Mouse (Mus musculus): ENCODE measurements at regions not wholly inside any gene's neighbourhood (a gene's known extent, or its start where the extent isn't known, plus 50 kb on each side); places are given as distances from the start of the nearest gene placed in this dataset.
A peak's percentile ranks its signal among the peaks of the same experiment; 100 is the strongest.

GRCm38 (mm10) chr6:51097488-51097887 is 335.0 kb upstream of the Nfe2l3 start:
- no peak for DNase-seq (ENCODE audit: low spot score in 2 of 2)

GRCm38 (mm10) chr6:51100341-51100740 is 332.1 kb upstream of the Nfe2l3 start:
- peak in 1 of 2 experiments; percentile 29 for DNase-seq (ENCODE audit: low spot score in 2 of 2)

- DNase-seq (ENCODE audit: low spot score in 2 of 2) = no peak
These were observed 329.2 kb upstream of the Nfe2l3 start for GRCm38 (mm10) chr6:51103236-51103635.

GRCm38 (mm10) chr6:51104336-51104735 is 328.1 kb upstream of the Nfe2l3 start:
- DNase-seq (ENCODE audit: low spot score in 2 of 2) = no peak

GRCm38 (mm10) chr6:51108336-51108956 is 324.0 kb upstream of the Nfe2l3 start:
- DNase-seq (ENCODE audit: low spot score in 2 of 2) = no peak

- no peak for DNase-seq (ENCODE audit: low spot score in 2 of 2)
These were observed 321.9 kb upstream of the Nfe2l3 start for GRCm38 (mm10) chr6:51110596-51110995.

GRCm38 (mm10) chr6:51114604-51115333 is 317.7 kb upstream of the Nfe2l3 start:
- no peak for DNase-seq (ENCODE audit: low spot score in 2 of 2)

GRCm38 (mm10) chr6:51118833-51119535 is 313.5 kb upstream of the Nfe2l3 start:
- no peak for DNase-seq (ENCODE audit: low spot score in 2 of 2)

GRCm38 (mm10) chr6:51119691-51120302 is 312.7 kb upstream of the Nfe2l3 start:
- no peak for DNase-seq (ENCODE audit: low spot score in 2 of 2)

- DNase-seq (ENCODE audit: low spot score in 2 of 2) = no peak
These were observed 309.5 kb upstream of the Nfe2l3 start for GRCm38 (mm10) chr6:51122941-51123340.

- DNase-seq (ENCODE audit: low spot score in 2 of 2) = no peak
These were observed 304.6 kb upstream of the Nfe2l3 start for GRCm38 (mm10) chr6:51127851-51128250.

- no peak for DNase-seq (ENCODE audit: low spot score in 2 of 2)
These were observed 303.4 kb upstream of the Nfe2l3 start for GRCm38 (mm10) chr6:51129096-51129495.

GRCm38 (mm10) chr6:51129591-51129990 is 302.9 kb upstream of the Nfe2l3 start:
- peak in 1 of 2 experiments; percentile 21 for DNase-seq (ENCODE audit: low spot score in 2 of 2)

- DNase-seq (ENCODE audit: low spot score in 2 of 2) = no peak
These were observed 287.7 kb upstream of the Nfe2l3 start for GRCm38 (mm10) chr6:51144762-51145161.

- DNase-seq (ENCODE audit: low spot score in 2 of 2) = no peak
These were observed 286.6 kb upstream of the Nfe2l3 start for GRCm38 (mm10) chr6:51145863-51146262.

- no peak for DNase-seq (ENCODE audit: low spot score in 2 of 2)
These were observed 283.6 kb upstream of the Nfe2l3 start for GRCm38 (mm10) chr6:51148821-51149220.

GRCm38 (mm10) chr6:51150066-51150465 is 282.4 kb upstream of the Nfe2l3 start:
- DNase-seq (ENCODE audit: low spot score in 2 of 2) = no peak

GRCm38 (mm10) chr6:51150486-51150885 is 282.0 kb upstream of the Nfe2l3 start:
- no peak for DNase-seq (ENCODE audit: low spot score in 2 of 2)

GRCm38 (mm10) chr6:51150916-51151315 is 281.6 kb upstream of the Nfe2l3 start:
- no peak for DNase-seq (ENCODE audit: low spot score in 2 of 2)

GRCm38 (mm10) chr6:51156836-51157370 is 275.6 kb upstream of the Nfe2l3 start:
- DNase-seq (ENCODE audit: low spot score in 2 of 2) = no peak

- no peak for DNase-seq (ENCODE audit: low spot score in 2 of 2)
These were observed 271.3 kb upstream of the Nfe2l3 start for GRCm38 (mm10) chr6:51161149-51161548.

Measured in spleen, postnatal 14 days (tissue).